Mouse (Mus musculus) gastrocnemius, adult 2 months (tissue): ENCODE measurements around the gene Tmem198b. TPM values are rescaled to one million over a fixed set of nuclear protein-coding genes. Genes with fewer than 3 reads are reported as not detected.

Experiments
- DNase-seq: peaks from one replicate; pipeline ENCODE4 v3.0.0; 2022
- H3K27ac ChIP-seq: fragments of 200-600 bp; 2 replicates; pipeline ENCODE4 v1.8.1; 2022; ENCODE audit warnings: mild to moderate bottlenecking
- H3K4me3 ChIP-seq: fragments of 200-600 bp; 2 replicates; pipeline ENCODE4 v1.8.1; 2022; ENCODE audit warnings: mild to moderate bottlenecking, moderate library complexity
- CTCF ChIP-seq: fragments of 200-600 bp; IDR thresholded peaks from 2 replicates; pipeline ENCODE4 v1.8.1; 2022; ENCODE audit warnings: antibody characterized with exemption, mild to moderate bottlenecking, moderate library complexity
- intact Hi-C: fragments of 180-260 bp; cut with DNase I; formaldehyde crosslinking; loops from one replicate; pipeline ENCODE4 v1.15.1; 2025
- total RNA-seq, 2 experiments: library from RNA; stranded (reverse); gene quantifications; 2 replicates each; pipeline ENCODE4 v1.2.3; 2021

Gene Tmem198b
- total RNA-seq, 2 experiments from 2014 or later: 2.2 to 3.6 TPM

- H3K27ac ChIP-seq: peak within 1 kb of the TSS; percentile 96
- no peak for TF ChIP-seq CTCF
- intact Hi-C loops: no loop called here
Measured at GRCm38 (mm10) chr10:128821358-128822056, 17.3 kb upstream of the Tmem198b start, which contains the start of gene Ormdl2. Ormdl2 (minus strand) TSS chr10:128821645.

DNA sequence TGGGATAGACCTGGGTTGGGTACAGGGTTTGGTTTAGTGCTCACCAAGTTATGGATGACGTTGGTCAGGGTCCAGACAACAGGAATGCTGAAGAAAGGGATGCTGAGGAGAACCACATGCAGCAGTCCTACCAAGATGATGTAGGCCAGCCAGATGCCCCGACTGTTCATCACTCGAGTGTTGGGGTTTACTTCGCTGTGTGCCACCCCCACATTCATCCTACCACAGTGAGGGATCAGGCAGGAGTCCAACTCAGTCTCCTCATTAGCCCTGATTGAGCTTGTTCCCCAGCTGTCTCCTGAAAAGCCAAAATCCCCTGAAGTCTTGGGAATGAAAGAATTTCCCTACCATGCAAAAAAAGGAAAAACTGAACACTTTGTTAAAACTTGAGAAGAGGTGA, 16.0 kb upstream of the Tmem198b start:
- Histone ChIP-seq H3K27ac (no peak overlapping the region), H3K4me3 (no peak overlapping the region)
- intact Hi-C loops: no loop called here
- no peak for DNase-seq
- no peak for TF ChIP-seq CTCF

More at GRCm38 (mm10) chr10:128821358-128822056, 17.3 kb upstream of the Tmem198b start, which contains the start of gene Ormdl2:
- peak within 1 kb of the TSS; percentile 99 for H3K4me3 ChIP-seq
- peak; percentile 99 for DNase-seq

- TF ChIP-seq CTCF: no peak
- intact Hi-C loops: no loop called here
- no peak within 1 kb of the TSS for H3K4me3 ChIP-seq
- DNase-seq: no peak
- H3K27ac ChIP-seq: no peak within 1 kb of the TSS
Measured at GRCm38 (mm10) chr10:128817033-128817432, 12.9 kb upstream of the Tmem198b start, which contains the start of gene Sarnp. Sarnp (plus strand) TSS chr10:128817333.

- no peak for TF ChIP-seq CTCF
- DNase-seq: no peak
- intact Hi-C loops: loop anchor here (10.0 kb wide), 1 partner anchor 182 kb away; the partner anchor contains the start of gene Rps26
- Histone ChIP-seq H3K27ac (peak overlapping the region; percentile 94; the same call in 1 of the 2 replicates), H3K4me3 (peak overlapping the region; percentile 92)
Measured at GRCm38 (mm10) chr10:128807018-128807417, 2.8 kb upstream of the Tmem198b start.

GRCm38 (mm10) chr10:128806086-128806485, 1.9 kb upstream of the Tmem198b start:
- DNase-seq: no peak
- Histone ChIP-seq H3K4me3 (peak overlapping the region; percentile 92), H3K27ac (peak overlapping the region; percentile 94)
- intact Hi-C loops: loop anchor here (10.0 kb wide), 1 partner anchor 181 kb away; the partner anchor contains the start of gene Rps26
- TF ChIP-seq CTCF: no peak

GRCm38 (mm10) chr10:128805092-128806000, 1.2 kb upstream of the Tmem198b start:
- intact Hi-C loops: loop anchor here (2.0 to 10.0 kb wide), 2 partner anchors 57 to 181 kb away; partner anchors contain the start of gene Rps26
- Histone ChIP-seq H3K27ac (peak overlapping the region; percentile 94), H3K4me3 (peak overlapping the region; percentile 92)
- peak; percentile 44; the same call in 1 of the 2 replicates for TF ChIP-seq CTCF
- DNase-seq: peak; percentile 98

GRCm38 (mm10) chr10:128803771-128804270, 349 bp downstream of the Tmem198b start, which contains the start of gene Dnajc14:
Dnajc14 (plus strand) TSS chr10:128804062.
- Histone ChIP-seq H3K4me3 (peak within 1 kb of the TSS; percentile 92), H3K27ac (peak within 1 kb of the TSS; percentile 94)
- intact Hi-C loops: loop anchor here (2.0 to 10.0 kb wide), 2 partner anchors 55 to 179 kb away; partner anchors contain the start of gene Rps26
- DNase-seq: peak; percentile 71
- TF ChIP-seq CTCF: no peak

- Histone ChIP-seq H3K27ac (peak overlapping the region; percentile 94), H3K4me3 (peak overlapping the region; percentile 92)
- intact Hi-C loops: loop anchor here (10.0 kb wide), 1 partner anchor 179 kb away; the partner anchor contains the start of gene Rps26
- DNase-seq: no peak
- no peak for TF ChIP-seq CTCF
Measured at GRCm38 (mm10) chr10:128803361-128803760, 809 bp downstream of the Tmem198b start.

GRCm38 (mm10) chr10:128802956-128803355, 1.2 kb downstream of the Tmem198b start:
- H3K27ac ChIP-seq: peak overlapping the region; percentile 94
- no peak for TF ChIP-seq CTCF
- peak overlapping the region; percentile 92 for H3K4me3 ChIP-seq
- no peak for DNase-seq
- intact Hi-C loops: loop anchor here (10.0 kb wide), 1 partner anchor 178 kb away; the partner anchor contains the start of gene Rps26

DNA sequence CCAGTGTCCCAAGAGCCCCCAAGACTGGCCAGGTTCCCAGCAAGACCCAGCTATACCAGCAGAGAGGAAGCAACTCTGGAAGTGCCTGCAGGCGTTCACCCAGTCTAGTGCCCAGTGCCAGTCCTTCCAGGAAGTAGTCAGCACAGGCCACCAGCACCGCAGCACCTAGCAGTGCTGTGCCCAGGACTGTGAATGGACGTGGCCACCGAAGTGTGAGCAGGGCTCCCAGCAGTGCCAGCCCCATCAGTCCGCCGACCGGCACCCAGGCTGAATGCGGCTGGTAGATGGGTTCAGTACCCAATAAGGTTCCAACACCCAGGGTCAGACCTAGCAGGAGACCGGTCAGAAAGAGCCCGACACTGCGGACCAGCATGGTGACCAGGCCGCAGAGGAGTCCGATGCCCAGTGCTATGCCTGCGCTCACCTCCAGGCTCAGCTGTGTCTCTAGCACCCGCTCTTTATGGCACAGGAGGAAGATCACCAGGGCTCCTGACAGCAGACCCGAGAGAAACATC, 2.1 kb downstream of the Tmem198b start:
- no peak overlapping the region for H3K4me3 ChIP-seq
- intact Hi-C loops: loop anchor here (10.0 kb wide), 1 partner anchor 177 kb away; the partner anchor contains the start of gene Rps26

GRCm38 (mm10) chr10:128798676-128799075, 5.5 kb downstream of the Tmem198b start:
- DNase-seq: no peak
- Histone ChIP-seq H3K27ac (no peak overlapping the region), H3K4me3 (no peak overlapping the region)
- intact Hi-C loops: no loop called here
- no peak for TF ChIP-seq CTCF

More for the DNA sequence above, 2.1 kb downstream of the Tmem198b start:
- no peak overlapping the region for H3K27ac ChIP-seq
- no peak for DNase-seq
- no peak for TF ChIP-seq CTCF

GRCm38 (mm10) chr10:128795581-128795980, 8.6 kb downstream of the Tmem198b start:
- intact Hi-C loops: no loop called here
- Histone ChIP-seq H3K4me3 (no peak overlapping the region), H3K27ac (no peak overlapping the region)
- DNase-seq: no peak
- no peak for TF ChIP-seq CTCF
